Mouse (Mus musculus) heart, postnatal 4 days (tissue): ENCODE measurements around the gene Mc1r. TPM values are rescaled to one million over a fixed set of nuclear protein-coding genes. Genes with fewer than 3 reads are reported as not detected.
A peak's percentile ranks its signal among the peaks of the same experiment; 100 is the strongest.

Experiments
- DNase-seq: peaks from one replicate; pipeline ENCODE4 v3.0.0; 2021
- total RNA-seq, 2 experiments: library from RNA; stranded (reverse); gene quantifications; 2 replicates each; pipeline ENCODE4 v1.2.3; 2021

Gene Mc1r
- total RNA-seq: not detected

- DNase-seq: peak; percentile 75
Observed at GRCm38 (mm10) chr8:123406786-123407185, at the start of gene Mc1r. Gene Mc1r, plus strand, starts transcription at chr8:123407107.

GRCm38 (mm10) chr8:123361082-123361739, 45.7 kb upstream of the Mc1r start:
- peak; percentile 85 for DNase-seq

- peak; percentile 97 for DNase-seq
Observed at GRCm38 (mm10) chr8:123373403-123374238, 33.3 kb upstream of the Mc1r start, which contains the start of gene Tcf25. Gene Tcf25, plus strand, starts transcription at chr8:123373753.

GRCm38 (mm10) chr8:123374239-123374578, 32.7 kb upstream of the Mc1r start:
- peak; percentile 98 for DNase-seq

GRCm38 (mm10) chr8:123375701-123376100, 31.2 kb upstream of the Mc1r start:
- DNase-seq: no peak

GRCm38 (mm10) chr8:123376106-123376505, 30.8 kb upstream of the Mc1r start:
- no peak for DNase-seq

- DNase-seq: no peak
Observed at GRCm38 (mm10) chr8:123381711-123382110, 25.2 kb upstream of the Mc1r start.

GRCm38 (mm10) chr8:123382516-123382915, 24.4 kb upstream of the Mc1r start:
- peak; percentile 36 for DNase-seq

- DNase-seq: peak; percentile 46
Observed at GRCm38 (mm10) chr8:123384883-123385540, 21.9 kb upstream of the Mc1r start.

- DNase-seq: no peak
Observed at GRCm38 (mm10) chr8:123387041-123387440, 19.9 kb upstream of the Mc1r start.

GRCm38 (mm10) chr8:123387801-123388200, 19.1 kb upstream of the Mc1r start:
- DNase-seq: no peak

GRCm38 (mm10) chr8:123389026-123389425, 17.9 kb upstream of the Mc1r start:
- DNase-seq: no peak

GRCm38 (mm10) chr8:123398308-123398707, 8.6 kb upstream of the Mc1r start:
- no peak for DNase-seq

GRCm38 (mm10) chr8:123401936-123402335, 5.0 kb upstream of the Mc1r start:
- DNase-seq: no peak

- peak; percentile 66 for DNase-seq
Observed at GRCm38 (mm10) chr8:123402730-123403326, 4.1 kb upstream of the Mc1r start.

- no peak for DNase-seq
Observed at GRCm38 (mm10) chr8:123404521-123404920, 2.4 kb upstream of the Mc1r start.

- DNase-seq: no peak
Observed at GRCm38 (mm10) chr8:123407612-123408011, 705 bp downstream of the Mc1r start.

- DNase-seq: peak; percentile 43
Observed at GRCm38 (mm10) chr8:123408586-123409544, 2.0 kb downstream of the Mc1r start.

GRCm38 (mm10) chr8:123410049-123410587, 3.2 kb downstream of the Mc1r start:
- DNase-seq: peak; percentile 76

- no peak for DNase-seq
Observed at GRCm38 (mm10) chr8:123410788-123411187, 3.9 kb downstream of the Mc1r start.

GRCm38 (mm10) chr8:123411246-123411645, 4.3 kb downstream of the Mc1r start, which contains the start of gene Tubb3:
Gene Tubb3, plus strand, starts transcription at chr8:123411424.
- peak; percentile 43 for DNase-seq
